Mouse (Mus musculus): ENCODE data around the gene Skint11.
"Not testable (repeated sequence)": the region's sequence is repeated elsewhere in the genome, so short reads cannot be mapped to it uniquely, and the experiment has no call there.

Gene Skint11

DNA sequence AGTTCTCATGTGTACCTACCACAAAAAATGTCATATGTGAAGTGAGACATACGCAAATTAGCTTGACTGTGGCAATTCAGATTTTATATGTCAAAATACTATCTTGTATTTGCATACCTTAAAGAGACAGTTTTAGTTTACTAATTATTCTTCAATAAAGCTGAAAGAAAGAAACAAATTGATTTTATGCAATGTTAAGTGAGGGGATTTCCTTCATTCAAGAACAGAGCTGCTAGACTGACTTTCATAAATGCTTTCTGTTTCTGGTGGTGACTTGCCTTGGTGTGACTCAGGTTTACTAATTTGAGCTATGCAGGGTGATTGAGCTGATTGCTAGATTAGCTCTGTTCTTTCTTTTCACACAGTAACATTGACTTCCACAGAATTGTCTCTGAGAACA lies at the start of gene Skint11:
Gene Skint11, plus strand, starts transcription at position 301 of the 400 bp plus-strand sequence.
- no peak for DNase-seq (ENCODE audit: extremely low spot score, low spot score)

GRCm38 (mm10) chr4:114161149-114161548 lies 2.0 kb upstream of the Skint11 start:
- no peak for DNase-seq (ENCODE audit: extremely low spot score, low spot score)

DNA sequence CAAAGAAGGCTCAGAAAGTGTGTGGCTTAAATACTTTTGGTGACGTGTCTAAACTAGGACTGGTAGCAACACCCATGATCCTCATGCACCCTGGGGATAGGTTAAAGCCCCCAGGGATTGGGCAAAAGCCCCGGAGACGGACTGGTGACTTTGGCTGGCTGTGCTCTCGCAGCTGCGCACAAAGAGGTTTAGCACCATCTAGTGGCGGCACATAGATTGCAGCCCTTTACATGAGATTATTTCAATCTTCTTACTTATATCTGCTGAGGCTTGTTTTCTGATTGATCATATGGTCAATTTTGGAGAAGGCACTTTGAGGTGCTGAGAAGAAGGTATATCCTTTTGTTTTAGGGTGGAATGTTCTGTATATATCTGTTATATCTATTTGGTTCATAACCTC lies 9.7 kb downstream of the Skint11 start:
- DNase-seq (ENCODE audit: extremely low spot score, low spot score), result not testable (repeated sequence)

- not testable (repeated sequence) for DNase-seq (ENCODE audit: extremely low spot score, low spot score)
These were observed 93.7 kb downstream of the Skint11 start for GRCm38 (mm10) chr4:114256906-114257305.
